Mouse (Mus musculus) hindbrain, embryonic 10.5 days (tissue): ENCODE measurements at regions not wholly inside any gene's neighbourhood (a gene's known extent, or its start where the extent isn't known, plus 50 kb on each side); places are given as distances from the start of the nearest gene placed in this dataset.

Experiments
- DNase-seq: peaks from one replicate; pipeline ENCODE4 v3.0.0-alpha.2; 2017; ENCODE audit warnings: low spot score
- H3K27ac ChIP-seq: fragments of 300-500 bp; sonication (generic); 2 replicates; pipeline ENCODE4 v1.5.1; 2016; ENCODE audit warnings: mild to moderate bottlenecking, moderate library complexity
- H3K27me3 ChIP-seq: fragments of 300-500 bp; sonication (generic); 2 replicates; pipeline ENCODE4 v1.6.1; 2016; ENCODE audit warnings: mild to moderate bottlenecking; ENCODE audit not compliant: poor library complexity, insufficient read depth, severe bottlenecking
- H3K36me3 ChIP-seq: fragments of 300-500 bp; sonication (generic); 2 replicates; pipeline ENCODE4 v1.6.1; 2016; ENCODE audit warnings: mild to moderate bottlenecking, moderate library complexity
- H3K4me1 ChIP-seq: fragments of 300-500 bp; sonication (generic); replicated peaks from 2 replicates; pipeline ENCODE4 v1.6.1; 2016; ENCODE audit warnings: mild to moderate bottlenecking
- H3K4me3 ChIP-seq: fragments of 300-500 bp; sonication (generic); 2 replicates; pipeline ENCODE4 v1.5.1; 2016; ENCODE audit warnings: mild to moderate bottlenecking, moderate library complexity
- H3K9me3 ChIP-seq: fragments of 300-500 bp; sonication (generic); 2 replicates; pipeline ENCODE4 v1.6.1; 2016; ENCODE audit warnings: mild to moderate bottlenecking, moderate library complexity
- WGBS: fragments of 180-500 bp; shearing (Covaris S2); methylation state at CpG from one replicate; pipeline ENCODE4 v1.1.7; 2016; 5-methylcytosine and 5-hydroxymethylcytosine counted together

GRCm38 (mm10) chr9:79526390-79526789 lies 192.2 kb downstream of the Col12a1 start:
- WGBS = 77% methylated on average over 6 of the region's 6 CpGs
- no peak for DNase-seq
- Histone ChIP-seq H3K4me1 (0 out of 2 replicates have a peak, but pooled peaks cover 5% of the 10 kb centered on the region), H3K4me3 (no peak overlapping the region), H3K9me3 (no peaks in the 10 kb centered on the region), H3K27me3 (no peaks in the 10 kb centered on the region), H3K27ac (no peak overlapping the region), H3K36me3 (no peaks in the 10 kb centered on the region)

GRCm38 (mm10) chr9:79527331-79527730 lies 191.3 kb downstream of the Col12a1 start:
- 75% methylated on average over 3 of the region's 3 CpGs for WGBS

More at GRCm38 (mm10) chr9:79527331-79527730, 191.3 kb downstream of the Col12a1 start:
- Histone ChIP-seq H3K27me3 (no peaks in the 10 kb centered on the region), H3K4me3 (no peak overlapping the region), H3K9me3 (no peaks in the 10 kb centered on the region), H3K36me3 (no peaks in the 10 kb centered on the region), H3K4me1 (0 out of 2 replicates have a peak, but pooled peaks cover 5% of the 10 kb centered on the region), H3K27ac (no peak overlapping the region)
- no peak for DNase-seq
